In the genomic region with DNA sequence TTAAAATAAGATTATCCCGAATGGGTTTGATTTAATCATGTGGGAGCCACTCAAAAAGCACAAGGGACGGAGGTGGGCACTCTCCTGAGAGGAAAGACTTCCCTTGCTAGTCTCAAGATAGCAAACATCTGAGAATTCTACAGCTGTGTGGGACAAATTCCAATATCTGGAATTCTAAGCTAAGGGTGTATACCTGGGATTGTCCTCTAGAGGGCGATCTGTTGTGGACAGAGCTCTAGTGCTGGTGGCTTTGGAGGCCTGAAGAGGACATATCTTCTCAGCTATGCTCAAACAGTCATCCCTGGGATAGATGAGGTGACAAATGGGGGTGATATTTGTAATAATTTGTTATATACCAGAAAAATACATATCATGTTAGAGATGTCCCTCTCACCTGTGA, we compare ENCODE assay signal across 10 mouse cellular contexts.
DNase-seq lines count a peak whose midpoint lies in the region; ATAC-seq and TF ChIP-seq lines count a peak whose summit lies in the region.
"Had no signal": no experiment of that assay in that cellular context is flagged by ENCODE, and none has a peak within 500 bp of the region (broad histone marks: within the 10 kb centered on the region; RNA-seq: fewer than 3 reads in every experiment).

No protein-coding gene starts in this region.

- no peak overlapping the region for H3K27ac ChIP-seq in layer of hippocampus, adult 2 months
- H3K27ac ChIP-seq: heart, embryonic 13.5 days; midbrain, embryonic 15.5 days had no signal

- no peak overlapping the region for H3K4me3 ChIP-seq in layer of hippocampus, adult 2 months
- H3K4me3 ChIP-seq: heart, embryonic 13.5 days; midbrain, embryonic 15.5 days had no signal

- TF ChIP-seq CTCF in layer of hippocampus, adult 2 months (conservative IDR thresholded peaks at IDR 0.05): peak; percentile 81

- ATAC-seq in cerebellum, adult (ENCODE audit: insufficient number of reproducible peaks, low FRiP score, low TSS enrichment): no peak
- ATAC-seq: midbrain, embryonic 15.5 days had no signal

- peak; percentile 10 to 16 for DNase-seq in cerebellum, postnatal 14 days
- DNase-seq in cerebellum, adult 9-11 months: no peak
- no peak for DNase-seq in layer of hippocampus, adult 2 months (ENCODE audit: low spot score in 2 of 2)
- no peak for DNase-seq in layer of hippocampus, postnatal 14 days (ENCODE audit: low spot score in 2 of 2)
- DNase-seq in ES-CJ7 (ENCODE audit: low read depth, low spot score): peak; percentile 12
- DNase-seq in forelimb bud, embryonic 11.5 days (ENCODE audit: low read depth, low spot score): peak; percentile 17
- no peak for DNase-seq in B cell, adult 2 months

Comparison
In these comparisons a context has a peak if more than half of its experiments do, and no peak if none do; other contexts are left out.
1. DNase-seq: peak in cerebellum, postnatal 14 days (2 of 2), ES-CJ7 (single experiment) and forelimb bud, embryonic 11.5 days (single experiment); none in cerebellum, adult 9-11 months (single experiment), layer of hippocampus, adult 2 months (0 of 2), layer of hippocampus, postnatal 14 days (0 of 2) and B cell, adult 2 months (0 of 2).